Mouse (Mus musculus) intestine, embryonic 16.5 days (tissue): Measurements from ENCODE around the gene Vmn2r23. TPM values are rescaled to one million over a fixed set of nuclear protein-coding genes. Genes with fewer than 3 reads are reported as not detected.
"Not testable (repeated sequence)": the region's sequence is repeated elsewhere in the genome, so short reads cannot be mapped to it uniquely, and the experiment has no call there.

Experiments used
- ATAC-seq: fragments of 200-750 bp; cut with Nextera tagmentation; 2 replicates; pipeline ENCODE4 v1.8.0; 2017; ENCODE audit warnings: moderate TSS enrichment, moderate library complexity
- H3K27ac ChIP-seq: fragments of 300-500 bp; sonication (generic); 2 replicates; pipeline ENCODE4 v1.5.1; 2014; ENCODE audit warnings: mild to moderate bottlenecking, low read length
- H3K27me3 ChIP-seq: fragments of 300-500 bp; sonication (generic); replicated peaks from 2 replicates; pipeline ENCODE4 v1.6.1; 2014; ENCODE audit warnings: low read length, control low read depth, mixed read lengths; ENCODE audit not compliant: control insufficient read depth, insufficient read depth
- H3K36me3 ChIP-seq: fragments of 300-500 bp; sonication (generic); 2 replicates; pipeline ENCODE4 v1.6.1; 2014; ENCODE audit warnings: low read length, control low read depth; ENCODE audit not compliant: control insufficient read depth, insufficient read depth
- H3K4me1 ChIP-seq: fragments of 300-500 bp; sonication (generic); 2 replicates; pipeline ENCODE4 v1.6.1; 2014; ENCODE audit warnings: low read length, control low read depth, mixed read lengths; ENCODE audit not compliant: control insufficient read depth, insufficient read depth
- H3K4me2 ChIP-seq: fragments of 300-500 bp; sonication (generic); 2 replicates; pipeline ENCODE4 v1.6.1; 2014; ENCODE audit warnings: low read depth, low read length, control low read depth
- H3K4me3 ChIP-seq: fragments of 300-500 bp; sonication (generic); 2 replicates; pipeline ENCODE4 v1.5.1; 2014; ENCODE audit warnings: mild to moderate bottlenecking, low read length
- H3K9ac ChIP-seq: fragments of 300-500 bp; sonication (generic); 2 replicates; pipeline ENCODE4 v1.6.1; 2014; ENCODE audit warnings: low read depth, low read length
- H3K9me3 ChIP-seq: fragments of 300-500 bp; sonication (generic); 2 replicates; pipeline ENCODE4 v1.6.1; 2016; ENCODE audit warnings: low read length, control low read depth; ENCODE audit not compliant: control insufficient read depth
- WGBS: fragments of 180-500 bp; shearing (Covaris S2); extraction: QIAGEN DNeasy Blood & Tissue Kit; methylation state at CpG from one replicate; pipeline ENCODE4 v1.1.7; 2014; 5-methylcytosine and 5-hydroxymethylcytosine counted together
- polyA plus RNA-seq: library from polyadenylated mRNA; unstranded; fragments of >200 nt; fragmentation: Nextera tagmentation; extraction: Ambion mirVana; gene quantifications from 2 replicates; pipeline ENCODE4 v1.2.1, GENCODE M21; 2015

Vmn2r23 gene
- not detected in 2 replicates for polyA plus RNA-seq

GRCm38 (mm10) chr6:123702370-123702769 lies at the start of gene Vmn2r23:
Vmn2r23 (plus strand) TSS chr6:123702670.
- Histone ChIP-seq H3K27me3 (no peaks in the 10 kb centered on the region), H3K36me3 (no peaks in the 10 kb centered on the region), H3K4me3 (no peak within 1 kb of the TSS), H3K4me1 (no peaks in the 10 kb centered on the region), H3K4me2 (no peak within 1 kb of the TSS), H3K27ac (no peak within 1 kb of the TSS), H3K9me3 (no peaks in the 10 kb centered on the region), H3K9ac (no peak within 1 kb of the TSS)
- ATAC-seq, result no peak
- 69% methylated on average over 1 of the region's 1 CpGs for WGBS

DNA sequence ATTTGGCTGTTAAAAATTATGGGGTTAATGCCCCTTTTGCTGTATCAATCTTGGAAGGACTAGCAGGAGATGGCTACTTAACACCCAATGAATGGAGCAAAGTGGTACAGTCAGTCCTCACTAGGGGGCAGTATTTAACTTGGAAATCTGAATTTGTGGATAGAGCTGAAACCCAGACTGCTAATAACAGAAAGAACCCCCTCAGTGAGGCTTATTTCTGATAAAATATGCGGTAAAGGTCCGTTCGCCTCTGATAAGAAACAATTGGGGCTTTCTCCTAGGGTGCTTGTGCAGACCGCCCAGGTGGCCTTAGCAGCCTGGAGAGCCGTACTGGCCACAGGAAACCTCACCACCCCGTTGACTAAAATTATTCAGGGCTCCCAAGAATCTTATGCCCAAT lies 45.4 kb upstream of the Vmn2r23 start:
- H3K9ac ChIP-seq, result no peak overlapping the region
- 60% methylated on average over 6 of the region's 6 CpGs for WGBS
- no peak overlapping the region for H3K4me3 ChIP-seq
- H3K27ac ChIP-seq, result no peak overlapping the region
- no peak for ATAC-seq
- H3K36me3 ChIP-seq, result no peaks in the 10 kb centered on the region
- H3K27me3 ChIP-seq, result no peaks in the 10 kb centered on the region
- no peaks in the 10 kb centered on the region for H3K4me1 ChIP-seq
- no peak overlapping the region for H3K4me2 ChIP-seq
- no peaks in the 10 kb centered on the region for H3K9me3 ChIP-seq

DNA sequence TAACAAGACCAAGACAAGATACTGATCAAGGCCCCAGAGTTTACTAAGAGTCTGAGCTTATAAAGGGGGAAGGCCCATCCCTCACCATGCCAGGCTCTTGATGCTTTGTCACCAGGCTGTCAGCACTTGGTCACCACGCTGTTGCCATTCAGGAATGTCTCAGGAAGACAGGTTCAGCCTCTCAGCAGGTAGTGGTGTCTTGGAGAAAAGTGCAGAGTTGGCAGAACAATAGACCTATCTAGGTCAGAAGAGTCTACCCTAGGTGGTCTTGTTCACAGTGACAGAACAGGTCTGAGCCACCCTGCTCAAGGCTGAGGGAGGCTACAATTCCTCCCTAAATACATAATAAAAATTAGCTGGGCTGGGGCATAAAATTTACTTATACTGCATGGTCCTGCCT lies 5.8 kb upstream of the Vmn2r23 start:
- not testable (repeated sequence) for H3K9ac ChIP-seq, H3K27me3 ChIP-seq, H3K4me2 ChIP-seq, ATAC-seq, H3K9me3 ChIP-seq, H3K27ac ChIP-seq, H3K36me3 ChIP-seq, H3K4me3 ChIP-seq, H3K4me1 ChIP-seq
- WGBS, result 46% methylated on average over 1 of the region's 1 CpGs

GRCm38 (mm10) chr6:123697213-123697612 lies 5.3 kb upstream of the Vmn2r23 start:
- no peak overlapping the region for H3K4me3 ChIP-seq
- H3K4me1 ChIP-seq, result no peaks in the 10 kb centered on the region
- H3K27me3 ChIP-seq, result no peaks in the 10 kb centered on the region
- H3K27ac ChIP-seq, result no peak overlapping the region
- no peaks in the 10 kb centered on the region for H3K36me3 ChIP-seq
- no peak overlapping the region for H3K4me2 ChIP-seq
- H3K9ac ChIP-seq, result no peak overlapping the region
- no peaks in the 10 kb centered on the region for H3K9me3 ChIP-seq
- no peak for ATAC-seq

- WGBS, result 81% methylated on average over 3 of the region's 3 CpGs
- Histone ChIP-seq H3K9ac (no peak overlapping the region), H3K4me1 (no peaks in the 10 kb centered on the region)
Measured at GRCm38 (mm10) chr6:123770031-123770430, 67.6 kb downstream of the Vmn2r23 start.

GRCm38 (mm10) chr6:123778579-123778978 lies 76.1 kb downstream of the Vmn2r23 start, which contains the start of gene Vmn2r24:
Vmn2r24 (plus strand) TSS chr6:123778879.
- Histone ChIP-seq H3K27ac (no peak within 1 kb of the TSS), H3K9ac (no peak within 1 kb of the TSS), H3K4me1 (no peaks in the 10 kb centered on the region), H3K4me3 (no peak within 1 kb of the TSS), H3K36me3 (no peaks in the 10 kb centered on the region), H3K4me2 (no peak within 1 kb of the TSS), H3K9me3 (no peaks in the 10 kb centered on the region), H3K27me3 (no peaks in the 10 kb centered on the region)
- 74% methylated on average over 1 of the region's 1 CpGs for WGBS
- ATAC-seq, result no peak

More at GRCm38 (mm10) chr6:123770031-123770430, 67.6 kb downstream of the Vmn2r23 start:
- Histone ChIP-seq H3K27ac (no peak overlapping the region), H3K27me3 (no peaks in the 10 kb centered on the region), H3K4me3 (no peak overlapping the region), H3K9me3 (no peaks in the 10 kb centered on the region), H3K36me3 (no peaks in the 10 kb centered on the region), H3K4me2 (no peak overlapping the region)
- ATAC-seq, result no peak

DNA sequence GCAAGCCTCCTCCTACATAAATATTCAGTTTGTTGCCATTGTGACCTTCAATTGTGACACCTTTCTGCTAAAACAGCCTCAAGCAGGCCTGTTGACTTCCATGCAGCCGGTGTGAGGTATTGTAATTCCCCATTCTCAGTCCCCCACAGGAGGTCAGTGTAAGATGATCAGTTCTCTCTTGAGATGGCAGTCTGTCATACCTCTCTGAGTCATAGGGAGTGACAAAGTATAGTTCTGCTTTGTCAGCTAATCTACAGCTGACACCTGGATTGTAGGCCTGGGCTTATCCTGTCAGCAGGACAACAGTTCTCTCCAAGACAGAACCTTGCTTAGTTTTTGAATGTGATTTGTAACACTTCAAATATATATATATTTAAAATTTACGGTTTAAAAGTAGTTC lies 82.4 kb downstream of the Vmn2r23 start:
- no peaks in the 10 kb centered on the region for H3K36me3 ChIP-seq
- ATAC-seq, result no peak
- H3K4me1 ChIP-seq, result no peaks in the 10 kb centered on the region
- H3K4me3 ChIP-seq, result no peak overlapping the region
- no peak overlapping the region for H3K9ac ChIP-seq
- H3K4me2 ChIP-seq, result no peak overlapping the region
- no peaks in the 10 kb centered on the region for H3K27me3 ChIP-seq
- 68% methylated on average over 2 of the region's 2 CpGs for WGBS
- H3K27ac ChIP-seq, result no peak overlapping the region
- no peaks in the 10 kb centered on the region for H3K9me3 ChIP-seq

DNA sequence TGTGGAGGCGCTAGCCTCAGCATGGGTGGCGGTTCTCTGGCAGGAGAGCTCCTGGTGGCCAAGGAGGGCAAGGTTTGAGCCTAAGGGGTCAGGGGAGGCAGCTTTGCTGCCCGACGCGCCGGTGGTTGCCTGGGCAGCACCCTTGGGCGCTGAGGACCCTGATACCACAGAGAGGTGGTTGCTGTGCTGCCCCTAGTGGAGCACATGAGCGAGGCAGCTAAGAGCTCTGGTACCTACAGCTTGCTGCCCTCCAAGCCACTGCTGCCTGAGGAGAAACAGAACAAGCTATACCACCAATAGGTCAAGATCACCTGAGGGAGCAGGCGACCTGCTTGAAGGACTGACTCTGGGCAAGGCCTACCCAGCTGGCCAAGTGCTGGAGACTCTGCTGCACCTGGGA lies 91.3 kb downstream of the Vmn2r23 start:
- no peaks in the 10 kb centered on the region; the same call in 1 of the 2 replicates for H3K9me3 ChIP-seq
- no peaks in the 10 kb centered on the region for H3K27me3 ChIP-seq
- ATAC-seq, result no peak
- no peak overlapping the region for H3K4me2 ChIP-seq
- no peaks in the 10 kb centered on the region for H3K36me3 ChIP-seq
- no peak overlapping the region for H3K9ac ChIP-seq
- no peak overlapping the region for H3K4me3 ChIP-seq
- no peak overlapping the region for H3K27ac ChIP-seq
- WGBS, result 31% methylated on average over 9 of the region's 9 CpGs
- H3K4me1 ChIP-seq, result no peaks in the 10 kb centered on the region
